Mouse (Mus musculus) heart, embryonic 10.5 days (tissue): Measurements from ENCODE around the gene Zmat5. TPM values are rescaled to one million over a fixed set of nuclear protein-coding genes. Genes with fewer than 3 reads are reported as not detected.

Experiments
- DNase-seq: peaks from one replicate; pipeline ENCODE4 v3.0.0-alpha.2; 2017; ENCODE audit warnings: low spot score
- H3K27ac ChIP-seq: fragments of 300-500 bp; sonication (generic); 2 replicates; pipeline ENCODE4 v1.5.1; 2016; ENCODE audit warnings: mild to moderate bottlenecking
- H3K27me3 ChIP-seq: fragments of 300-500 bp; sonication (generic); 2 replicates; pipeline ENCODE4 v1.6.1; 2016; ENCODE audit warnings: mild to moderate bottlenecking; ENCODE audit not compliant: poor library complexity, insufficient read depth, severe bottlenecking
- H3K36me3 ChIP-seq: fragments of 300-500 bp; sonication (generic); 2 replicates; pipeline ENCODE4 v1.6.1; 2016; ENCODE audit warnings: mild to moderate bottlenecking, moderate library complexity
- H3K4me1 ChIP-seq: fragments of 300-500 bp; sonication (generic); 2 replicates; pipeline ENCODE4 v1.6.1; 2016; ENCODE audit warnings: mild to moderate bottlenecking
- H3K4me3 ChIP-seq: fragments of 300-500 bp; sonication (generic); 2 replicates; pipeline ENCODE4 v1.5.1; 2016; ENCODE audit warnings: mild to moderate bottlenecking, moderate library complexity
- H3K9me3 ChIP-seq: fragments of 300-500 bp; sonication (generic); 2 replicates; pipeline ENCODE4 v1.6.1; 2016; ENCODE audit warnings: mild to moderate bottlenecking, moderate library complexity
- WGBS: fragments of 180-500 bp; shearing (Covaris S2); methylation state at CpG from one replicate; pipeline ENCODE4 v1.1.7; 2016; 5-methylcytosine and 5-hydroxymethylcytosine counted together
- polyA plus RNA-seq: library from polyadenylated mRNA; unstranded; fragments of >200 nt; fragmentation: Nextera tagmentation; extraction: Ambion mirVana; gene quantifications from 2 replicates; pipeline ENCODE4 v1.2.1, GENCODE M21; 2016

Gene Zmat5
- polyA plus RNA-seq, 1 experiment from 2014 or later, result 66.7 TPM

GRCm38 (mm10) chr11:4721728-4722127, 17.2 kb downstream of the Zmat5 start:
- H3K4me3 ChIP-seq, result no peak overlapping the region
- H3K36me3 ChIP-seq, result peaks cover 35% of the 10 kb centered on the region
- H3K27me3 ChIP-seq, result no peaks in the 10 kb centered on the region
- 81% methylated on average over 8 of the region's 8 CpGs for WGBS
- no peak overlapping the region for H3K27ac ChIP-seq
- H3K4me1 ChIP-seq, result peaks cover 17% of the 10 kb centered on the region
- H3K9me3 ChIP-seq, result no peaks in the 10 kb centered on the region
- DNase-seq, result no peak

- no peak overlapping the region for H3K4me3 ChIP-seq
- peaks cover 22% of the 10 kb centered on the region; the same call in 1 of the 2 replicates for H3K36me3 ChIP-seq
- no peak for DNase-seq
- no peak overlapping the region for H3K27ac ChIP-seq
- no peaks in the 10 kb centered on the region for H3K27me3 ChIP-seq
- no peaks in the 10 kb centered on the region for H3K9me3 ChIP-seq
- 56% methylated on average over 12 of the region's 12 CpGs for WGBS
- H3K4me1 ChIP-seq, result peaks cover 24% of the 10 kb centered on the region
These were observed 25.1 kb downstream of the Zmat5 start for GRCm38 (mm10) chr11:4729603-4730002.

- Histone ChIP-seq H3K9me3 (no peaks in the 10 kb centered on the region), H3K27ac (no peak overlapping the region), H3K36me3 (peaks cover 18% of the 10 kb centered on the region; the same call in 1 of the 2 replicates), H3K27me3 (no peaks in the 10 kb centered on the region), H3K4me1 (peaks cover 25% of the 10 kb centered on the region), H3K4me3 (no peak overlapping the region)
- WGBS, result 73% methylated on average over 6 of the region's 6 CpGs
- no peak for DNase-seq
These were observed 25.6 kb downstream of the Zmat5 start for GRCm38 (mm10) chr11:4730096-4730495.

- Histone ChIP-seq H3K36me3 (peaks cover 12% of the 10 kb centered on the region; the same call in 1 of the 2 replicates), H3K4me1 (peaks cover 33% of the 10 kb centered on the region), H3K27me3 (peaks cover 8% of the 10 kb centered on the region), H3K9me3 (no peaks in the 10 kb centered on the region), H3K27ac (no peak overlapping the region), H3K4me3 (no peak overlapping the region)
- 62% methylated on average over 5 of the region's 5 CpGs for WGBS
- no peak for DNase-seq
These were observed 26.4 kb downstream of the Zmat5 start for GRCm38 (mm10) chr11:4730913-4731312.

- Histone ChIP-seq H3K27ac (no peak overlapping the region), H3K4me1 (peaks cover 39% of the 10 kb centered on the region), H3K27me3 (peaks cover 11% of the 10 kb centered on the region), H3K36me3 (peaks cover 12% of the 10 kb centered on the region; the same call in 1 of the 2 replicates), H3K4me3 (no peak overlapping the region), H3K9me3 (no peaks in the 10 kb centered on the region)
- 71% methylated on average over 7 of the region's 7 CpGs for WGBS
- DNase-seq, result no peak
These were observed 27.3 kb downstream of the Zmat5 start for GRCm38 (mm10) chr11:4731781-4732180.

- H3K4me1 ChIP-seq, result peaks cover 39% of the 10 kb centered on the region
- H3K27ac ChIP-seq, result no peak overlapping the region
- no peak for DNase-seq
- 28% methylated on average over 12 of the region's 12 CpGs for WGBS
- no peaks in the 10 kb centered on the region for H3K9me3 ChIP-seq
- H3K4me3 ChIP-seq, result no peak overlapping the region
- H3K36me3 ChIP-seq, result peaks cover 19% of the 10 kb centered on the region; the same call in 1 of the 2 replicates
- H3K27me3 ChIP-seq, result peaks cover 30% of the 10 kb centered on the region
These were observed 29.7 kb downstream of the Zmat5 start for GRCm38 (mm10) chr11:4734179-4734578.

GRCm38 (mm10) chr11:4736355-4736754, 31.9 kb downstream of the Zmat5 start:
- Histone ChIP-seq H3K9me3 (no peaks in the 10 kb centered on the region), H3K4me3 (no peak overlapping the region)

GRCm38 (mm10) chr11:4737682-4738081, 33.2 kb downstream of the Zmat5 start:
- Histone ChIP-seq H3K27me3 (peaks cover 62% of the 10 kb centered on the region), H3K9me3 (no peaks in the 10 kb centered on the region)
- WGBS, result 82% methylated on average over 10 of the region's 10 CpGs

More at GRCm38 (mm10) chr11:4736355-4736754, 31.9 kb downstream of the Zmat5 start:
- WGBS, result 45% methylated on average over 6 of the region's 6 CpGs
- Histone ChIP-seq H3K36me3 (peaks cover 14% of the 10 kb centered on the region; the same call in 1 of the 2 replicates), H3K27ac (no peak overlapping the region), H3K27me3 (peaks cover 50% of the 10 kb centered on the region), H3K4me1 (peaks cover 25% of the 10 kb centered on the region)
- no peak for DNase-seq

GRCm38 (mm10) chr11:4738719-4739118, 34.2 kb downstream of the Zmat5 start:
- Histone ChIP-seq H3K4me3 (no peak overlapping the region), H3K36me3 (peaks cover 7% of the 10 kb centered on the region; the same call in 1 of the 2 replicates), H3K9me3 (no peaks in the 10 kb centered on the region), H3K27ac (no peak overlapping the region), H3K27me3 (peaks cover 73% of the 10 kb centered on the region), H3K4me1 (peaks cover 22% of the 10 kb centered on the region)
- no peak for DNase-seq
- 91% methylated on average over 16 of the region's 16 CpGs for WGBS

More at GRCm38 (mm10) chr11:4737682-4738081, 33.2 kb downstream of the Zmat5 start:
- no peak for DNase-seq
- no peak overlapping the region for H3K4me3 ChIP-seq
- peaks cover 22% of the 10 kb centered on the region for H3K4me1 ChIP-seq
- H3K27ac ChIP-seq, result no peak overlapping the region
- peaks cover 7% of the 10 kb centered on the region; the same call in 1 of the 2 replicates for H3K36me3 ChIP-seq

GRCm38 (mm10) chr11:4740785-4741184, 36.3 kb downstream of the Zmat5 start:
- DNase-seq, result no peak
- WGBS, result 46% methylated on average over 5 of the region's 5 CpGs
- Histone ChIP-seq H3K9me3 (no peaks in the 10 kb centered on the region), H3K27me3 (peaks cover 87% of the 10 kb centered on the region), H3K36me3 (peaks cover 7% of the 10 kb centered on the region; the same call in 1 of the 2 replicates), H3K4me1 (peaks cover 19% of the 10 kb centered on the region), H3K4me3 (no peak overlapping the region), H3K27ac (no peak overlapping the region)

GRCm38 (mm10) chr11:4744691-4745090, 40.2 kb downstream of the Zmat5 start:
- no peak overlapping the region for H3K27ac ChIP-seq
- WGBS, result 62% methylated on average over 6 of the region's 6 CpGs
- H3K4me3 ChIP-seq, result no peak overlapping the region
- DNase-seq, result no peak
- no peaks in the 10 kb centered on the region for H3K36me3 ChIP-seq
- H3K4me1 ChIP-seq, result peaks cover 29% of the 10 kb centered on the region
- peaks cover 98% of the 10 kb centered on the region for H3K27me3 ChIP-seq
- no peaks in the 10 kb centered on the region for H3K9me3 ChIP-seq

- H3K27me3 ChIP-seq, result peaks cover 99% of the 10 kb centered on the region
- WGBS, result under 1% methylated on average over 39 of the region's 39 CpGs
- H3K4me3 ChIP-seq, result peak overlapping the region; percentile 67
- DNase-seq, result no peak
- H3K36me3 ChIP-seq, result no peaks in the 10 kb centered on the region
- H3K9me3 ChIP-seq, result no peaks in the 10 kb centered on the region
- peaks cover 29% of the 10 kb centered on the region for H3K4me1 ChIP-seq
- no peak overlapping the region; the same call in 1 of the 2 replicates for H3K27ac ChIP-seq
These were observed 41.5 kb downstream of the Zmat5 start for GRCm38 (mm10) chr11:4745969-4746368.

- no peak for DNase-seq
These were observed 42.3 kb downstream of the Zmat5 start, which contains the start of gene Cabp7 for GRCm38 (mm10) chr11:4746733-4747132. Gene Cabp7, minus strand, starts transcription at chr11:4746778.

GRCm38 (mm10) chr11:4747285-4747684, 42.8 kb downstream of the Zmat5 start:
- H3K36me3 ChIP-seq, result no peaks in the 10 kb centered on the region
- H3K9me3 ChIP-seq, result no peaks in the 10 kb centered on the region
- H3K4me3 ChIP-seq, result peak overlapping the region; percentile 67
- H3K27ac ChIP-seq, result no peak overlapping the region
- DNase-seq, result no peak
- WGBS, result 2% methylated on average over 12 of the region's 12 CpGs
- H3K27me3 ChIP-seq, result peaks cover 98% of the 10 kb centered on the region
- H3K4me1 ChIP-seq, result peaks cover 29% of the 10 kb centered on the region

More at GRCm38 (mm10) chr11:4746733-4747132, 42.3 kb downstream of the Zmat5 start, which contains the start of gene Cabp7:
- H3K4me1 ChIP-seq, result peaks cover 29% of the 10 kb centered on the region
- H3K27ac ChIP-seq, result no peak within 1 kb of the TSS; the same call in 1 of the 2 replicates
- no peaks in the 10 kb centered on the region for H3K36me3 ChIP-seq
- peaks cover 98% of the 10 kb centered on the region for H3K27me3 ChIP-seq
- H3K9me3 ChIP-seq, result no peaks in the 10 kb centered on the region
- H3K4me3 ChIP-seq, result peak within 1 kb of the TSS; percentile 67
- 3% methylated on average over 62 of the region's 73 CpGs for WGBS
